Mouse (Mus musculus) intestine, embryonic 14.5 days (tissue): Measurements from ENCODE around the gene Aup1. TPM values are rescaled to one million over a fixed set of nuclear protein-coding genes. Genes with fewer than 3 reads are reported as not detected.

Experiments
- ATAC-seq: fragments of 200-750 bp; cut with Nextera tagmentation; replicated peaks from 2 replicates; pipeline ENCODE4 v1.8.0; 2017; ENCODE audit warnings: low read depth, moderate number of reproducible peaks, moderate TSS enrichment, moderate library complexity; ENCODE audit not compliant: low FRiP score, low TSS enrichment
- DNase-seq: peaks from one replicate; pipeline ENCODE4 v3.0.0-alpha.2; 2018; ENCODE audit warnings: low spot score
- H3K27ac ChIP-seq: fragments of 300-500 bp; sonication (generic); 2 replicates; pipeline ENCODE4 v1.5.1; 2014; ENCODE audit warnings: low read depth, mild to moderate bottlenecking, control low read depth
- H3K27me3 ChIP-seq: fragments of 300-500 bp; sonication (generic); replicated peaks from 2 replicates; pipeline ENCODE4 v1.6.1; 2014; ENCODE audit warnings: low read length, control low read depth; ENCODE audit not compliant: control insufficient read depth, insufficient read depth
- H3K36me3 ChIP-seq: fragments of 300-500 bp; sonication (generic); 2 replicates; pipeline ENCODE4 v1.6.1; 2014; ENCODE audit warnings: low read length, control low read depth; ENCODE audit not compliant: control insufficient read depth, insufficient read depth
- H3K4me1 ChIP-seq: fragments of 300-500 bp; sonication (generic); replicated peaks from 2 replicates; pipeline ENCODE4 v1.6.1; 2014; ENCODE audit warnings: low read length, control low read depth, mixed read lengths; ENCODE audit not compliant: control insufficient read depth, insufficient read depth
- H3K4me2 ChIP-seq: fragments of 300-500 bp; sonication (generic); 2 replicates; pipeline ENCODE4 v1.6.1; 2014; ENCODE audit warnings: low read length
- H3K4me3 ChIP-seq: fragments of 300-500 bp; sonication (generic); 2 replicates; pipeline ENCODE4 v1.5.1; 2014; ENCODE audit warnings: low read depth, low read length, control low read depth, mixed read lengths
- H3K9ac ChIP-seq: fragments of 300-500 bp; sonication (generic); 2 replicates; pipeline ENCODE4 v1.6.1; 2014; ENCODE audit warnings: mild to moderate bottlenecking, low read length
- H3K9me3 ChIP-seq: fragments of 300-500 bp; sonication (generic); 2 replicates; pipeline ENCODE4 v1.6.1; 2016; ENCODE audit warnings: low read length, control low read depth; ENCODE audit not compliant: control insufficient read depth
- WGBS: fragments of 180-500 bp; shearing (Covaris S2); extraction: QIAGEN DNeasy Blood & Tissue Kit; methylation state at CpG from one replicate; pipeline ENCODE4 v1.1.7; 2014; 5-methylcytosine and 5-hydroxymethylcytosine counted together
- polyA plus RNA-seq: library from polyadenylated mRNA; unstranded; fragments of >200 nt; fragmentation: Nextera tagmentation; extraction: Ambion mirVana; gene quantifications from 2 replicates; pipeline ENCODE4 v1.2.1, GENCODE M21; 2014

Aup1 gene
- polyA plus RNA-seq, 1 experiment from 2014 or later = 158 TPM

DNA sequence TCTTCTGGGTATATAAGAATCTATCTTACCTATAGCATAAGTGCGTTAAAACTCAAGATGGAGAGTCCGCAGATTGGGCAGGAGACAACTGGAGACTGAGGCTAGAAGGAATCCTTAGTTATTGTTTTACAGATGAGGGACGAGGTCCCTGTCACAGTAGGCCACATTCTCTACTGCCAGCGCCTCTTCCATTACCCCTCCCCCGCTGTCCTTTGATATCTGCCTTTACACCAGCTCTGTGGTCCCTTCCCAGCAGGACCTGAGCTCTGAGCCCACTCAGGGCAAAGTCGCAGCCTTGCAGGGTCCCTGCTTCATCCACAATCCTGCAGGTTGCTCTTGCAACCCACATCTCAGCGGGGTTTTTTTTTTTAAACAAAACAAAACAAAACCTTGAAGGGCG, 13.9 kb downstream of the Aup1 start:
- DNase-seq = no peak
- H3K9ac ChIP-seq = no peak overlapping the region
- ATAC-seq = no peak

DNA sequence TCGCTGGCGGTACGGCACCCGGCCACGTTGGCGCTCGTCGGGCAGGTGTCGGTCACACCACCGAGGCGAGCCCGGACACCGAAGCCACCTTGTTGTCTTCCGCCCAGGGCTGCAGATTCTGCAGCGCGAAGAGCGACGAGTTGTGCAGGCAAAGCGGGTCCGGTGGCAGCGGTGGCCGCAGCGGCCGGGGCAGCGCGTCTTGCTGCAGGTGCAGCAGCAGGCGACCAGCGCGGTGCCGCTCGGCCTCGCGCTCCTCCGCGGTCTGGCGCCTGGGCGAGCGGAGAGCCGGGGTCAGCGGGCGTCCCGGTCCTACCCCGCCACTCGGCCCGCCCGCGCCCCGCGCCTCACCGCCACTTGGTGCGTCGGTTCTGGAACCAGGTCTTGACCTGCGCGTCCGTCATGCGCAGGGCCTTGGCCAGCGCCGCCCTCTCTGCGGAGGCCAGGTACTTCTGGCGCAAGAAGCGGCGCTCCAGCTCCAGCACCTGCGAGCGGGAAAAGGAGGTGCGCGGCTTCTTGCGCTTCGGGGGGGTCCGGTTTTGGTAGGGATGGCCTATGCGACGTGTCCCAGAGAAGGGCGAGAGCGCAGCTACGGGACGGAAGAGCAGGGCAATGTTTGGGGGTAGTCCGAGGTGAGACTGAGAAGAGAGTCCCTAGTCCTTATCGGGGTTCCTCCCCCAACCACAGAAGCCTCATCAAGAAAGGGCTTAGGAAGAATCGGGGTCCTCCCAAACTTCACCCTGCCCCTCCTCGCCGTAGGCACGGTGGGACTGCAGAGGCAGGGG, 14.6 kb downstream of the Aup1 start:
- Histone ChIP-seq H3K9me3 (no peaks in the 10 kb centered on the region), H3K4me1 (no peaks in the 10 kb centered on the region; the same call in none of the 2 replicates), H3K36me3 (no peaks in the 10 kb centered on the region), H3K27ac (no peak overlapping the region), H3K9ac (no peak overlapping the region; the same call in 1 of the 2 replicates), H3K27me3 (peaks cover 98% of the 10 kb centered on the region), H3K4me2 (peak overlapping the region; percentile 36), H3K4me3 (peak overlapping the region; percentile 24)
- WGBS = under 1% methylated on average over 80 of the region's 81 CpGs
- ATAC-seq (no peak), DNase-seq (no peak)

More for the DNA sequence above, 13.9 kb downstream of the Aup1 start:
- Histone ChIP-seq H3K4me3 (peak overlapping the region; percentile 24), H3K27me3 (peaks cover 99% of the 10 kb centered on the region), H3K36me3 (no peaks in the 10 kb centered on the region), H3K4me1 (no peaks in the 10 kb centered on the region; the same call in none of the 2 replicates), H3K27ac (no peak overlapping the region), H3K4me2 (peak overlapping the region; percentile 36; the same call in 1 of the 2 replicates), H3K9me3 (no peaks in the 10 kb centered on the region)
- WGBS = 7% methylated on average over 8 of the region's 8 CpGs

DNA sequence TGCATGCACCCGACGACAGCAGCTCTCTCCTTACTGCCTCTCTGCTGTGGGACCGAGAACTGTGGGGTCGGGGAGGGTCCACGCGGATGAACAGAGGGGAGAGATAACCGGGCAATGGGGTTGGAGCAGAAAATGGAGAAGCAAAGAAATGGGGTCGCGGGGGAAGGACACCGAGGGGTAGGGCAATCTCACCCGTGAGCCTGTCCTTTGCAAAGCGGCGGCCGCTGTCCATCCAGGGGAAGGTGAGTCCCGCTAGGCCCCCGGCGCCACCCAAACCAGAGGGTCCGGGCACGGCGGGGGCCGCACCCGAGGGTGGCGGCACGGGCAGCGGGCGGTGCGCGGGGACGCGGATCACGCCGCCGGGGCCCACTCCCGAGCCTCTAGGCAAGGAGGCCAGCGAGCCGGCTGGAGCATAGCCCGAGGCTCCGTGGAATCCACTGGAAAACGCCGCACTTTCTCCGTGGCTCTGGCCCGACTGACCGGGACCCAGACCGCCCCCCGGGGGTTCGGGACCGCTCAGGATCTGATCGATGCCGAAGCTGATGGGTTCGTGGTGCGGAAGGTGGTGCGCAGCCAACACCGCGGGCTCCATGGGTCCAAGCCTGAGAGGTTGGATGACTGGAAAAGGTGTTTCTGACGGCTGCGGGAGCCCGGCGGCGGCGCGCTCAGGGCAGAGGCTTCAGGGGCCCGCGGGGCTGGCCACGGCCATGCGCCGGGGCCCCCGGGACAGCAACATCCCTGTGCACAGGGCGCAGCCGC, 15.3 kb downstream of the Aup1 start:
- H3K4me1 ChIP-seq = no peaks in the 10 kb centered on the region; the same call in none of the 2 replicates
- H3K4me2 ChIP-seq = no peak overlapping the region
- no peaks in the 10 kb centered on the region for H3K36me3 ChIP-seq
- DNase-seq (peak; percentile 74), ATAC-seq (peak; percentile 25)
- peaks cover 98% of the 10 kb centered on the region for H3K27me3 ChIP-seq
- peak overlapping the region; percentile 24 for H3K4me3 ChIP-seq
- peak overlapping the region; percentile 15 for H3K9ac ChIP-seq
- no peaks in the 10 kb centered on the region for H3K9me3 ChIP-seq
- H3K27ac ChIP-seq = no peak overlapping the region
- WGBS = 2% methylated on average over 68 of the region's 69 CpGs

DNA sequence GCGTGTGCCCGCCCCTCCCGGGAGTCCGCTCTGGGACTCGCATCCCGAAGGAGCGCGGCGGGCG, 15.8 kb downstream of the Aup1 start, which contains the start of gene Tlx2:
Gene Tlx2 (minus strand): TSS at position 47 of the 64 bp plus-strand sequence.
- peak within 1 kb of the TSS; percentile 34; the same call in 1 of the 2 replicates for H3K27ac ChIP-seq
- no peak for ATAC-seq

GRCm38 (mm10) chr6:83070311-83071219, 16.2 kb downstream of the Aup1 start:
- under 1% methylated on average over 53 of the region's 58 CpGs for WGBS
- no peaks in the 10 kb centered on the region for H3K36me3 ChIP-seq
- H3K9ac ChIP-seq = no peak overlapping the region
- no peak overlapping the region for H3K4me2 ChIP-seq
- DNase-seq = peak; percentile 90
- peaks cover 98% of the 10 kb centered on the region for H3K27me3 ChIP-seq
- peak overlapping the region; percentile 24 for H3K4me3 ChIP-seq
- no peaks in the 10 kb centered on the region; the same call in none of the 2 replicates for H3K4me1 ChIP-seq
- peak overlapping the region; percentile 34; the same call in 1 of the 2 replicates for H3K27ac ChIP-seq
- H3K9me3 ChIP-seq = no peaks in the 10 kb centered on the region
- ATAC-seq = peak; percentile 53

More for the DNA sequence above, 15.8 kb downstream of the Aup1 start, which contains the start of gene Tlx2:
- no peak for DNase-seq
- Histone ChIP-seq H3K4me1 (no peaks in the 10 kb centered on the region; the same call in none of the 2 replicates), H3K9me3 (no peaks in the 10 kb centered on the region), H3K4me3 (peak within 1 kb of the TSS; percentile 24), H3K4me2 (no peak within 1 kb of the TSS), H3K36me3 (no peaks in the 10 kb centered on the region), H3K9ac (peak within 1 kb of the TSS; percentile 15), H3K27me3 (peaks cover 98% of the 10 kb centered on the region)
- 0% methylated on average over 10 of the region's 10 CpGs for WGBS

DNA sequence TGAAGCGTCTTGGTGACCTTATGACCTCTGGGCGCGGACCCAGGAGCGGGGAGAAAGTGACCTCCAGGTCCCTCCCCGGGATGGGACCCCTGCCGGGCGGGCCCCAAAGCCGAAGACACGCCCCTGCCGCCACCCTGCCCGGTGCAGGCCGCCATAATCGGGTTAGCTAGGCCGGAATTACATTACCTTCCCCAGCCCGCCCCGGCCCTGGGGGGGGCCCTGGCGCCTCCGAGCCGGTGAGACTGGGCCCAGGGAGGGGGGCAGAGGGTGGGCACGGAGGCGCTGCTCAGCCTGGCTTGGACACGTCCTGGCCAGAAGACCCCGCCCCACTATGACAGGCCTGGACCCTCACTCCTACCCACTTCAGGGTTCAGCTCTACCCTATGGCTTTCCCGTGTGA, 16.9 kb downstream of the Aup1 start:
- Histone ChIP-seq H3K9me3 (no peaks in the 10 kb centered on the region), H3K27me3 (peaks cover 98% of the 10 kb centered on the region), H3K4me1 (no peaks in the 10 kb centered on the region; the same call in none of the 2 replicates), H3K4me2 (no peak overlapping the region; the same call in 1 of the 2 replicates), H3K27ac (no peak overlapping the region), H3K9ac (no peak overlapping the region), H3K36me3 (no peaks in the 10 kb centered on the region), H3K4me3 (peak overlapping the region; percentile 24; the same call in 1 of the 2 replicates)
- peak; percentile 72 for ATAC-seq
- WGBS = under 1% methylated on average over 22 of the region's 24 CpGs
- peak; percentile 71 for DNase-seq

DNA sequence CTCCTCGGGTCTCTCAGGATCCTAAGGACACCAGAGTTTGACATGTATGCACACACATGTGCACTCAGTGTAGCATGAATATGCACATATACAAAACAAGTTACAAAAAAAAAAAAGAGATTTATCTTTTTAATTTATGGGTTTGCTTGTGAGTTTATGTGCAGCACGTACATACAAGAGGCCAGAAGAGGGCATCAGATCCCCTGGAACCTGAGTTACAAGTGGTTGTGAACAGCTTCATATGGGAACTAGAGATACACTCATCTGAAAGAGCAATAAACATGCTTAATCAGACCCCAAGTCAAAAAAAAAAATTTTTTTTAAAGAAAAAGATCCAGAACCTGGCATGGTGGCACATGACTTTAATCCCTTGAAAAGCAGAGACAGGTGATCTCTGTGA, 20.7 kb downstream of the Aup1 start:
- H3K9ac ChIP-seq = no peak overlapping the region
- no peak overlapping the region for H3K4me2 ChIP-seq
- 16% methylated on average over 2 of the region's 2 CpGs for WGBS
- no peak overlapping the region for H3K27ac ChIP-seq
- H3K27me3 ChIP-seq = peaks cover 71% of the 10 kb centered on the region
- H3K4me1 ChIP-seq = peaks cover 12% of the 10 kb centered on the region
- no peak for ATAC-seq
- peaks cover 2% of the 10 kb centered on the region; the same call in 1 of the 2 replicates for H3K36me3 ChIP-seq
- DNase-seq = no peak
- no peak overlapping the region for H3K4me3 ChIP-seq
- no peaks in the 10 kb centered on the region for H3K9me3 ChIP-seq

- peaks cover 12% of the 10 kb centered on the region for H3K4me1 ChIP-seq
- peaks cover 17% of the 10 kb centered on the region for H3K36me3 ChIP-seq
- H3K4me2 ChIP-seq = peak within 1 kb of the TSS; percentile 96
- peak within 1 kb of the TSS; percentile 77 for H3K27ac ChIP-seq
- peak within 1 kb of the TSS; percentile 68 for H3K9ac ChIP-seq
- H3K27me3 ChIP-seq = peaks cover 47% of the 10 kb centered on the region
- under 1% methylated on average over 52 of the region's 54 CpGs for WGBS
- ATAC-seq = peak; percentile 70
- no peak for DNase-seq
- H3K4me3 ChIP-seq = peak within 1 kb of the TSS; percentile 73
- H3K9me3 ChIP-seq = no peaks in the 10 kb centered on the region
These were observed 23.5 kb downstream of the Aup1 start, which contains the start of gene Pcgf1 for GRCm38 (mm10) chr6:83077630-83078323. Gene Pcgf1, plus strand, starts transcription at chr6:83077869.
